Mouse (Mus musculus): Measurements from ENCODE around the gene Lsm4.
A peak's percentile ranks its signal among the peaks of the same experiment; 100 is the strongest.

Lsm4 gene

GRCm38 (mm10) chr8:70673079-70673856, at the start of gene Lsm4:
TSS of gene Lsm4 (plus strand) at chr8:70673248.
- DNase-seq (ENCODE audit: low spot score in 2 of 2): peak; percentile 96 to 99

GRCm38 (mm10) chr8:70625104-70625503, 47.9 kb upstream of the Lsm4 start:
- DNase-seq (ENCODE audit: low spot score in 2 of 2): no peak

- DNase-seq (ENCODE audit: low spot score in 2 of 2): no peak
Observed at GRCm38 (mm10) chr8:70627041-70627440, 46.0 kb upstream of the Lsm4 start.

GRCm38 (mm10) chr8:70628986-70629490, 44.0 kb upstream of the Lsm4 start:
- DNase-seq (ENCODE audit: low spot score in 2 of 2): no peak

- DNase-seq (ENCODE audit: low spot score in 2 of 2): peak; percentile 88 to 94
Observed at GRCm38 (mm10) chr8:70629574-70630531, 43.2 kb upstream of the Lsm4 start.

GRCm38 (mm10) chr8:70630532-70631381, 42.3 kb upstream of the Lsm4 start:
- no peak for DNase-seq (ENCODE audit: low spot score in 2 of 2)

- DNase-seq (ENCODE audit: low spot score in 2 of 2): no peak
Observed at GRCm38 (mm10) chr8:70631436-70631835, 41.6 kb upstream of the Lsm4 start.

GRCm38 (mm10) chr8:70632346-70632892, 40.6 kb upstream of the Lsm4 start, which contains the start of gene Gdf15:
TSS of gene Gdf15 (minus strand) at chr8:70632456.
- DNase-seq (ENCODE audit: low spot score in 2 of 2): no peak

- DNase-seq (ENCODE audit: low spot score in 2 of 2): no peak
Observed at GRCm38 (mm10) chr8:70634066-70634465, 39.0 kb upstream of the Lsm4 start.

- DNase-seq (ENCODE audit: low spot score in 2 of 2): no peak
Observed at GRCm38 (mm10) chr8:70635527-70635926, 37.5 kb upstream of the Lsm4 start.

- no peak for DNase-seq (ENCODE audit: low spot score in 2 of 2)
Observed at GRCm38 (mm10) chr8:70636838-70637237, 36.2 kb upstream of the Lsm4 start.

- DNase-seq (ENCODE audit: low spot score in 2 of 2): no peak
Observed at GRCm38 (mm10) chr8:70638752-70639151, 34.3 kb upstream of the Lsm4 start.

- DNase-seq (ENCODE audit: low spot score in 2 of 2): no peak
Observed at GRCm38 (mm10) chr8:70643019-70643418, 30.0 kb upstream of the Lsm4 start.

GRCm38 (mm10) chr8:70644065-70644464, 29.0 kb upstream of the Lsm4 start:
- no peak for DNase-seq (ENCODE audit: low spot score in 2 of 2)

- DNase-seq (ENCODE audit: low spot score in 2 of 2): no peak
Observed at GRCm38 (mm10) chr8:70645501-70646224, 27.4 kb upstream of the Lsm4 start.

- no peak for DNase-seq (ENCODE audit: low spot score in 2 of 2)
Observed at GRCm38 (mm10) chr8:70646369-70646768, 26.7 kb upstream of the Lsm4 start.

GRCm38 (mm10) chr8:70646775-70647174, 26.3 kb upstream of the Lsm4 start:
- DNase-seq (ENCODE audit: low spot score in 2 of 2): no peak

GRCm38 (mm10) chr8:70647343-70648163, 25.5 kb upstream of the Lsm4 start:
- DNase-seq (ENCODE audit: low spot score in 2 of 2): no peak

GRCm38 (mm10) chr8:70648164-70648442, 24.9 kb upstream of the Lsm4 start:
- no peak for DNase-seq (ENCODE audit: low spot score in 2 of 2)

- DNase-seq (ENCODE audit: low spot score in 2 of 2): no peak
Observed at GRCm38 (mm10) chr8:70648921-70649320, 24.1 kb upstream of the Lsm4 start.
